Mouse (Mus musculus) liver (tissue): ENCODE results near the gene Jund.

ENCODE experiments used
- DNase-seq: peaks from one replicate; pipeline ENCODE4 v3.0.0-alpha.2; 2020; ENCODE audit warnings: mixed read lengths

The Jund gene

DNA sequence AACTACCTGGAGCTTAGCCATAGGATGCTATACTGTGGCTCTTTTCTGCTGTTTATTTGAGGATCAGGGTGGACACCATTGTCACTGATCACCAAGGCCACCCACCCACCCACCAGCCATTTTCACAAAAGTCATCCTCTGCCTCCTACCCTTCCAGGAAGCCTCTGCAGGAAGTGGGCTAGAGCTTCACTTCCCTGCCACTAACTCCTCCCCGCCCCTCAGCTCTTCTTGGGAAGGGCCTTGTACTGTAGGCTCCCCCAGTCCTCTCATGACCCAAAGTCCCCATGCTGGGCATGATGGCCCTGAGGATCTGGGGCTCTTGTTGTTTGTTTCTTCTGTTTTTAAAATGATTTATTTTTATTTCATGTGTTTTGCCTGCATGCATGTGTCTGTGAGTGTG is 23.4 kb upstream of the Jund start:
- no peak for DNase-seq

DNA sequence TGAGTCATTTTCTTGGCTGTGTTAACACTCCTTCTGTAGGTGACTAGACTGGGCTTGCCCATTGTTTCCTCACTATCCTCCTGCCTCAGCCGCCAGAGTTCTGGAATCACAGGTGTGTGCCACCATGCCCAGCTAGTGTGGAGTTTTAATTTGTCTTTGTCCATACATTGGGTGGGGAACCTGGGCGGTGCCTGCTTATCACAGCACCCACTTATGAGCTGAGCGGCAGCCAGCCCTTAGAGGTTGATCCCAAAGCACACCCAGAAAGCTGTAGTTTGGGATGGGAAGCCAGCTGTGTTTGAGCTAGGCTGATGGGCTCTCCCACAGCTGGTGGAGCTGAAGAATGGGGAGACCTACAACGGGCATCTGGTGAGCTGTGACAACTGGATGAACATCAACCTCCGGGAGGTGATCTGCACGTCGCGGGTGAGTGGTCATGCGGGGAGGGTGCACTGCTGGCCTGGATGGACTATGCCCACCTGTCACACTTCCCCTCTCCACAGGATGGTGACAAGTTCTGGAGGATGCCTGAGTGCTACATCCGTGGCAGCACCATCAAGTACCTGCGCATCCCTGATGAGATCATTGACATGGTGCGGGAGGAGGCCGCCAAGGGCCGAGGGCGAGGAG is 21.2 kb upstream of the Jund start:
- peak; percentile 69 for DNase-seq

DNA sequence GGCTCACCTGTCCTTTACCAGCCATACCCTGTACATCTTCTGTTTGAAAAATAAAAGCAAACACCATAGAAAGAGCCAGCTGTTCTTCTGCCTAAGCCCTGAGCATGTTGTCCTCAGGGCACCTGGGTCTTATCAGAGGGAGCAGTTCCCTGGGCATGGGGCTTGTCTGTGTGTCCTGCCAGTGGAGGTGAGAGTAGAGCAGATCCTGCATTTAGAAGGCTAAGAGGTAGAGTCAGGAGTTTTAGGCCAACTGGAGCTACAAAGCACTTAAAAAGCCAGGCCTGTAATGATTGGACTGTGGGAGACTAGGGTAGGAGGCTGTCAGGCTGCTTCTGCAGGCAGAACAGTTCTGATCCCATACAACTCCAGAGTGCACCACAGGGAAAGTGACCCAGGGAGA is 20.1 kb upstream of the Jund start:
- DNase-seq: no peak

DNA sequence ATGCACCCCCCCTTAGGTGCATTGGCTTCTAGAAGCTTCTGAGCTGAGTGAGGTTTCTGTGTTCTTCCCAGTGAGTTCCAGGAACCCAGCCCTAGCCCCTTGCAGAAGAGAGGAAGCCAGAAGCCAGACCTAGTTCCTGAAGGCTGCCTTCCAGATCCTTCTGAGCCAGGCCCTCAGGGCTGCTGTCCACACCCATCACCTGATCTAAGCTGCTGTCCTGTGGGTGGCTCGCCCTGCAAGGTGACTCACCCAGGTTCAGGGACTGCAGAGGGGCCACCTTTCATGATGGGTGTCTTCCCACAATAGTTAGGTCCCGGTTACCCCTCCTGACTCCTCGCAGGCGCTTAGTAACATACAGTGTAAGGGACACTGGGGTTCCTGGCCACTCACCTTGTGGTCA is 19.3 kb upstream of the Jund start:
- no peak for DNase-seq

DNA sequence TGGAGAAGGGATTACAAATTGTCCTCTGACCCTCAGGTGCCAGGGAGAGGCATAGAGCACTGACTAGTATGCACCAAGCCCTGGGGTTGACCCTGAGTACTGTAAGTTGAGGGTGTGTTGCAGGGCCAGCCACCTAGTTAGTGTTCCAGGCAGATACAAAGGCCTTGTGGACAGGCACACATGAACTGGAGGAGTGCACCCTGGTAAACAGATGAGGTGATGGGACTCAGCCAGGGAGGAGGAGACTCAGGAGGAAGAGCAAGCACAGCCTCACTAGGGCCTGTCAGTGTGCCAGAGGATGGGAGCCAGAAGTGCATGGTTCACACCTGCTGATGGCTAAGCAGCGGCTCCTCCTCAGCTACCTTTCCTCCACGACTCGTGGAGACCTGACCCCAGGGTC is 18.7 kb upstream of the Jund start:
- DNase-seq: no peak

DNA sequence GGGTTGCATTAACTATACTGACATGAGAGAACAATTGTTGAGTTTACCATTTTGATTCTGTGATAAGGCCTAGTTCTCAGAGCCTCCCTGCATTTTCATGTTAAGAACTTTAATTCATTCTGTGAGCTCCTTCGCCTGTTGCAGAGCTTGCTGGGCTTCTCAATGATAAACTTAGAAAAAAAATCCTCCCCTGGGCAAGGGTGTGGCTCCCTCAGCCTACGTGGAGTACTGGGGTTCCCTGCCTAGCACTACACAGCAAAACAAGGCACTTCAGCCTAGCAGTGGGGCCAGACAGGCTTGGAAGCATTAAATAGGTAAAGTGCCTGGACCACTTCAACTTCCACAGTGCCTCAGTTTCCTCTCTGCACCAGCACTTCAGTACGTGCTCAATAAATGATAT is 17.3 kb upstream of the Jund start:
- DNase-seq: no peak

DNA sequence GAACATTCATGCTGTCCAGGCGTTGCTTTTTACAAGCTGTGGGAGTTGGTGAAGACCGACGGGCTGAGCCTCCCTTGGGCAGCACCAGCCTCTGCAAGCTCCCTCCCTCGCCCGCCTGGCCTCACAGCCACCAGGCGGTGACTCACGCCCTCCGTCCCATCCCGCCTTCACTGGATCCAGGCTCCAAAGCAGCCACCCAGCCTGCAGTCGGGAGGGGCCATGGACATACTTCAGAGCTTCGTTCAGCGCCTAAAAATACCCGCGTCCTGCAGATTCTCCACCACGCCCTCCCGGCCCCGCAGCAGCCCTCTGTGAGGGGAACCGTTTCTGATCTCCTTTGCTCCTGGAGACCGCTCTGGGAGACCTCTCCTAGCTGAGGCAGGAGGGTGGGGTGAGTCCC is 16.6 kb upstream of the Jund start:
- peak; percentile 34 for DNase-seq

DNA sequence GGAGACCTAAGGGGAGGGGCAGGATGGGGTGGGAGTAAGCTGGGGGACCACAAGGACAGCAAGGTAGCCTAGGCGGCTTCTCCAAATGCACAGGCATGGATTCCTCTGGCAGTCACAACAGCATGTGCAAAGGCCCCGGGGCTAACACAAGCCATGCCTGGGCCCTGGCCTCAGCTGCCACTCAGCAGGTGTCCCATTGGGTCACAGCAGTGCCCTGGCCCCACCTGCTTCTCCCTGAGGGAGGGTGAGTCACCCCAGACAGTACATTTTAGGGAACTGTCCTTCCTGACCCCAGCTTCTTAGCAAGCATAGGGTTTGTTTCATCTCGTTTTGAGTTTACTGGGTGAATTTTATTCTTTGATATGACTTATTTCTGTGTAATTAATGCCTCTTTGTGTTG is 16.1 kb upstream of the Jund start:
- DNase-seq: no peak

DNA sequence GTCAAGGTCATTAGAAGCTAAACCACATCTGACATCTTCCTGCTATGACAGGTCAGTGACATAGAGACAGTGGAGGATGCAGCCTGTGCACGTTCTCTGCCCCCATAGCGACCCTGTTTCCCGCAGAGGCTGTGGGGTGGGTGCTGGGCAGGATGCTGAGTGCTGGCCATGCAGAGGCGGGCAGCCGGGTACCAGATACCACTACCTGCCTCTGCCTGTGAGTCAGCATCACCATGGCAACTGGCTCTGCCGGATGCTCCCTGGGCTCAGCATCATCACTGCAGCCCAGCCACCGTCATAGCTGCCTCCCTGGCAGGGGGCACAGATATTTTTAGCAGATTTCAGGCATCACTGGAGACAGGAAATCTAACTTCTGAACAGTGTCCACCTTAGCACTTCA is 14.5 kb upstream of the Jund start:
- no peak for DNase-seq

DNA sequence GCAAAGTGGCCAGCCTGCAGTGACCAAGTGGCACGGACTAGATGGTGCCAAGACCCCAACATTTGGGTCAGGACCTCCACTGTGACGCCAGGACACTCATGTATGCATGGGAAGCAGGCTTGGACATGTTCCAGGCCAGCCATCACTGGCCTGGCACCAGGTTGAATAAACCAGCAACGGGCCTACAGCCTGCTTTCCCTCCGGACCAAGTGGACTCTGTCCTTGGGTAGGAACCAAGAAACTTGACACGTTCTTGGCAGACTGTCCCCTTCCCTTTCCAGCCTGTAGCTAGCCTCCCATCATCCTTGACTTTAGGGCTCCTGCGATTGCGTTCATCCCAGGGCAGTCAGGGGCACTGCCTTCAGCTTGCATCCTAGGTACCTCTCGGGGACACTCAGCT is 11.2 kb upstream of the Jund start:
- no peak for DNase-seq

DNA sequence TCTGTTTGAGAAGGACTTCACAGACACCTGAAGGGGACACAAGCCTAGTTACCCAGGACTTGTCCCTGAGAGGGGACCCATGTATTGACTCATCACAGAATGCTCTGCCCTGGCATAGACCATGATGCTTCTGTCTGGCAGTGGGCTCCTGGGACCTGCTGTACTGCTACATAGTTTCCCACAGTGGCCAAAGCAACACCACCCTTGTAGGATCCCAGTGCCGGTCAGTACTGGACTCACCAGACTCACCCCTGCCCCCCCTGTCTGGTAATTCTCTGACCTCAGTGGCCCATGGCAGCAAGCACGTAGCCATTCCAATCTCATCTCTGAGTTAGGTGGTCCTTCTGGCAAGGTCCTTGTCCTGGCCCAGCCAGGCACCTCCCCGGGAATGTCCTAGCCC is 10.6 kb upstream of the Jund start:
- no peak for DNase-seq

DNA sequence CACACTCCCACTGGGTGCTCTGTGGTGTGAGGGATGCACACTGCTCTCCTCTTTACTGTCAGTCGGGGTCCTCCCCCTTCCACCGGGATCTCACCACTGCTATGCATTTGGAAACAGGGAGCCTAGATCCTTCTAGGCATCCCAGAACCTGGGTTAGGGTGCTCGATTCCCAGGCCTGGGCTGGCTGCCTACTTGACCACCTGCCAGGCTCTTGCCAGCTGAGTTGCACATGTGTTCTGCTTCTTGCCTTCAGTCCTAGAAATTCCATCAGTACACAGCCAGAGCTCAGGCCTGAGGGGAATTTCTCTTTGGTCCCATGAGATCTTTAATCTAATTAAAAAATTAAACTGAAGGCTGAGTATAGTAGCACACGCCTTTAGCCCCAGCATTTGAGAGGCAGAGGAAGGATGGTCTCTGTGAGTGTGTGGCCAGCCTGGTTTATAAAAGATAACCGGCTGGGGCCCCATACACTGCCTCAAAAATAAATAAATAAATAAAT is 8.8 kb upstream of the Jund start:
- no peak for DNase-seq

DNA sequence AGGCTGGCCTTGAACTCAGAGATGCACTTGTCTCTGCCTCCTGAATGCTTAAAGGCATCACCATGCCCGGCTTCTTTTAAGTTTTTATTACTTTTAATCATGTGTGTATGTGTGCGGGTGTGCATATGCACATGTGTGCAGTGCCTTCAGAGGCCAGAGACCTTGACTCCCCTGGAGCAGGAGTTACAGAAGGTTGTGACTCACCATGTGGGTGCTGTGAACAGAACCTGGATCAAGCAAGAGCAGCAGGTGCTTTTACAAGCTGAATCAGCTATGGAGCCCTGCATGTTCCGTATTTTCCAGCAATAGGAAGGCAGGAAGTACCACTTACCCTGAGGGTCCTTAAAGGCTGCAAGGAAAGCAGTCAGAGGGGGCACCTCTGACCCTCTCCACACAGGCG is 7.5 kb upstream of the Jund start:
- DNase-seq: no peak

DNA sequence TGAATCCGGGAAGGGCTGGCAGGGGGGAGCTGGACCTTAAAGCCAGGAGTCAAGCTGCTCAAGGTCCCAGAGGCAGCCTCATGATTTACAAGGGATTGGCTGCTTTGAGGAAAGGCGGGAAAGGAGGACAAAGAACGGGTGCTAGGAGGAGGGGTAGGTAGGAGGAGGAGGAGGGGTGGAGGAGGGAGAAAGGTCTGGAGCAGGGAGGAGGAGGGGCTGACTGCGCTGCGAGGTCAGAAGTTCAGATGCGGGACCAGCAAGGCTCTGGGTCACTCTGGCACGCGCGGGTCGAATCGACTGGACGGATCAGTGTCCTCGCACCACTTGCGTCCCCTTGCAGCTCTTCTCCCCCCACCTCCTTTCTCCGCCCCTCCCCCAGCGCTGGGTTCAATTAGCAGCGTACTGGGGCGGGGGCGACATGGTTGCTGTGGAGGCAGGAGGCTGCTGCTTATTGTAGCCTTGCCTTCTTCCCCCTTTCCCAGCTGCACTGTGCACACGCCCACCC is 7.0 kb upstream of the Jund start:
- DNase-seq: peak; percentile 48

DNA sequence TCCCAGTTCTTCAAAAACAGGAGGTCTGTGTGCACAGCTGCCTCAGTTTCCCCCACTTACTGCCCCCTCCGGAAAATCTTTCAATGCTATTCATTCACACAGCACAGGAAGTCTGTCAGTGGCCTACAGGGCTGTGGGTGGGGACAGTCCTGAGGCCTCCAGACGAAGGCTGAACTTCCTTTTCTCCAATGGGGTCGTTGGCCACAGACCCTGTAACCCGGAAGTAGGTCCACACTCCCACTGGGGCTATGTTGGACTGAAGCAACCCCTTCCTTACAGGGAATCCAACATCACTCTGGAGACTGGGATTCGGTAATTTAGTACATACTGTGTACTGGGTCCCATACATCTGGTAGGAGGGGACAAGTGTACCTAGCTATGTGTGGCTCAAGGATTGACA is 5.1 kb upstream of the Jund start:
- DNase-seq: no peak

DNA sequence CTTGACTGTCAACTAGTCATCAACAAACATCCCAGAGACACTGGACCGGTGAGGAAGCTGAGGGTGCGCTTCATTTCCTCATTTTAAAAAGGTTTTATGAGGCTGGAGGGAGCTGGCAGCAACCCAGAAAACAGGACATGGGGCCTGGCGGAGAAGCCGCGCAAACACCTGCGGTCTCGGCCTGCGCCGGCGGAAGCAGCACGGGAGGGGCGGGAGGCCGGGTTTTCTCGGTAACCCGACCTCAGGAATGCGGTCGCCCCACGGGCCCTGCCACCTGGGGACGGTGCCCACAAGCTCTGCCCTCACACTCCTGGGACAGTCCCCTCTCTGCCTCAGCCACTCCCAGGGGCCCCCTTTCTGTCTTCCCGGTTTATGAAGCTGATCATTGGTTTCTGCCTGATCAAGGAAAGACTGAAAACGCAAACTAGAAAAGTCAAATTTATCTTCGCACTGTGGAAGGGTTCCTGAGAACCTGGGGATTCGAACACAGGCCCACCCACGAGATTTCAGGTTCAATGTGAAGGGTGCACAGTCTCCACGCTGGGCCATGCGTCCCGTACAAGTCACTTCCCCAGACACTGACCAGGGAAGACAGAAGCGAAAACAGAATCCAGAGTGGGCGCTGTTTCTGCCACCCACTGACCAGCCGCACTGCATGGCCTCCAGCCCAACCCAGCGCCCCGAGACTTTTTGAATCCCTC is 3.3 kb upstream of the Jund start:
- DNase-seq: peak; percentile 72

DNA sequence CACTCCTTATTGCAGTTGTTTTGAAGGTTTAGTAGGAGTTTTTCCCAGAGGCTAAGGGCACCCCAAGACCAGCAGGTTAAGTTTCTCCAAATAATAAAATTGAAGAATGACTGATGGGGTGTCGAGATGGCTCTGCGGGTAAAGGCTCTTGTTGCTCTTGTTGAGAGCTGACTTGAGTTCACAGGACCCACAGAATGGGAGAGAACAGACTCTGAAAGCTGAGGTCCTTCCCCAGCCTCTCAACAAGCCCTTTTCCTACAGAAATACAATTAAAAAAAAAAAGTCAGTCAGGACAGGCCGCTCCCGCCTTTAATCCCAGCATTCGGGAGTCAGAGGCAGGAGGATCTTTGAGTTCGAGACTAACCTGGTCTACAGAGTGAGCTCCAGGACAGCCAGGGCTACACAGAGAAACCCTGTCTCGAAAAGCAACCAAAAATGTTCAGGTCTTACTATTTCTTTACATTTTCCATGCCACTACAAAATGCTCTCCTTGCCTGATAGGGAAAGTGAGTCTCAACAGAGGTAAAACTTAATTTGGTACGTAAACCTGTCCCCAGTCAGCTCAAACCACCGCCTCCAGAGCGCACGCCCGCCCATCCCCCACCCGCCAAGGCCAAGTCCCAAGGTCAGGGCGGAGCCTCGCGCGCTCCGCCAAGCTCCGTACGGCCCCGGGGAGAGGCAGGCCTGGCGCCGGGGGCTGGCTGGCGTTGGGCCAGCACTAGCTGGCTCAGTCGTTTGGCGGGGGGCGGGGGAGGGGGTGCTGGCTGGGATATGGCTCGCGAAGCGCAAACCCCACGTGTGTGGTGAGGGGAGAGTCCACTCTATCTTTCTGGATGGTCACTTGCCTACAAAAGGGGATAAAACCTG is 2.5 kb upstream of the Jund start:
- DNase-seq: peak; percentile 95

DNA sequence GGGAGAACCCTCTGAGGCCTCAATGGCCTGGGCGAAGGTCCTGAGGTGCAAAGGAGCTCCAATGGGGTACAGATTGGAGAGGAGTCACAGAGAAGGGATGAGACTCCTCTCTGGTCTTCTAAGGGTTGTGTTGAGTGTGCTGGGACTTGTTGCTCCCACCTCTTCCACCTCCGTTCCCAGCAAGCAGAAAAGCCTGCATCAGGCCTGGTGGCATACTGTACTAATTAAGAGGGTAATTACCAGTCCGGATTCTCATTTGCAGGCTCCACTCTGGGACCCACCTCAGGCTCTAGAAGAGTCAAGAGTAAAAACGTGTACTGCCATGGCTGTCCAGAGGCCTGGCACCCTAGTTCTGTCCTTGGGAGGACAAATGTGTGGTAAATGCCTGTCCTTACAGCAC is 1.8 kb upstream of the Jund start:
- no peak for DNase-seq

DNA sequence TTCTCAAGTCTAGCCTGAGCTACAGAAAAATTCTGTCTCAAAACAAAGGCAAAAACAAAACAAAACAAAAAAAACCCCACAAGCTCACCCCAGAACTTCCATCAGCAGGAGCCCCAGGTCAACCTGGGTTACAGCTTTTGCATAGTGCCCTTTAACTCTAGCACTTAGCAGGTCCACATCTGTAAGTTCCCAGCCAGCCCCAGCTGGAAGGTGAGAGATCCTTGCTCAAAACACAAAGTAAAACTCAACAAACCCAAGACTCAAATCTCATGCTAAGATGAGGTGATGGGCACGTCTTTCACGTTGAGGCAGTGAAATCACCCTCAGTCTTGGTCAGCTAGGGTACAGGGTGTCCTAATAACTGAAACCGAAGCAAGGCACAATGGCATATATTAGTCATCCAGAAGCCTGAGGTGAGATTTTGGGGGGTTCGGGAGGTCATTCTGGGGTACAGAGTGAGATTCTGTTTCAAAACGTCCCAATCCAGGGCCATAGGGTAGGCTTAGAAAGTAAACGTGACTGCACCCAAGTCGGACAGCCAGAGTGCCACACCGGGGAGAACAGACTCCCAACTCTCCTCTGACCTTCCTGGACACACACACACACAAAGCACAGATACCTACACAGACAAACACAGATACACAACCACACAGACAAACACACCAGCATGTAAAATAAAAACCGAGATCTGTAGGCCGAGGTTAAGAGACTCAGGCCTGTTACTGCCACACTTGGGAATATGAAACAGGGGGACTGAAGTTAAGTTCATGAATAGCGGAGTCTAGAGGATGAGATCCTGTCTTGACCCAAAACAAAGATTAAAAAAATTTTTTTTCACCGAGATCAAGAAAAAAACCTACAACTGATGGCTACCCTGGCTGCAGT is 1.1 kb upstream of the Jund start:
- no peak for DNase-seq

DNA sequence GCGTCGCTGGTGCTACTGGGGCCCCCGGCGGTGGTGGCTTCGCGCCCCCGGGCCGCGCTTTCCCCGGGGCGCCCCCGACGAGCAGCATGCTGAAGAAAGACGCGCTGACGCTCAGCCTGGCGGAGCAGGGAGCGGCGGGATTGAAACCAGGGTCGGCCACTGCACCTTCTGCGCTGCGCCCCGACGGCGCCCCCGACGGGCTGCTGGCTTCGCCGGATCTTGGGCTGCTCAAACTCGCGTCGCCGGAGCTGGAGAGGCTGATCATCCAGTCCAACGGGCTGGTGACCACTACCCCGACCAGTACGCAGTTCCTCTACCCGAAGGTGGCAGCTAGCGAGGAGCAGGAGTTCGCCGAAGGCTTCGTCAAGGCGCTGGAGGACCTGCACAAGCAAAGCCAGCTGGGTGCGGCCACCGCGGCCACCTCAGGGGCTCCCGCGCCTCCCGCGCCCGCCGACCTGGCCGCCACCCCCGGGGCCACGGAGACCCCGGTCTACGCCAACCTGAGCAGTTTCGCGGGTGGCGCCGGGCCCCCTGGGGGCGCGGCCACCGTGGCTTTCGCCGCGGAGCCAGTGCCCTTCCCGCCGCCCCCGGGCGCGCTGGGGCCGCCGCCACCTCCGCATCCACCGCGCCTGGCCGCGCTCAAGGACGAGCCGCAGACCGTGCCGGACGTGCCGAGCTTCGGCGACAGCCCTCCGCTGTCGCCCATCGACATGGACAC is 526 bp downstream of the Jund start:
- DNase-seq: peak; percentile 75

DNA sequence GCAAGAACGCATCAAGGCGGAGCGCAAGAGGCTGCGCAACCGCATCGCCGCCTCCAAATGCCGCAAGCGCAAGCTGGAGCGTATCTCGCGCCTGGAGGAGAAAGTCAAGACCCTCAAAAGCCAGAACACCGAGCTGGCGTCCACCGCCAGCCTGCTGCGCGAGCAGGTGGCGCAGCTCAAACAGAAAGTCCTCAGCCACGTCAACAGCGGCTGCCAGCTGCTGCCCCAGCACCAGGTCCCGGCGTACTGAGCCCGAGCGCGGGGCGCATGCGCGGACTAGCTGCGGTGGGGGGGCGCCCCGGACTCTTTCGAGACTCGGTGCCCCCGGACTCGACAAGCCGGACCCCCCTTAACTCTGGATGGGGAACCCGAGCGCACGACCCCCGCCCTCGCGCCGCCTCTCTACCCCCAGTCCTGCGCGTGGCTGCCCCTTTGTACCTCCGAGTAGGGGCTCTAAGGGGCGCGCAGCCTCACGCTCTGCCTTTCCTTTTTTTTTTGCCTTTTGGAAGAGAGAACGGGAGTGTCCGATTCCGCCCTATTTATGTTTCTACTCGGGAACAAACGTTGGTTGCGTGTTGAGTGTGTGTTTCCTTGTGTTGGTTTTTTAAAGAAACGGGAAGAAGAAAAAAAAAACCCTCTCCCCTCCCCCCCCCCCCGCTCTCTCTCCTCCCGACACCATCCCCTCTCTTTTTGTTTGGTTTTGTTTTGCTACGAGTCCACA is 1.2 kb downstream of the Jund start:
- peak; percentile 84 for DNase-seq
